Mouse (Mus musculus) megakaryocyte, embryonic 14.5 days (primary cell): ENCODE results near the gene Wasf3. TPM values are rescaled to one million over a fixed set of nuclear protein-coding genes. Genes with fewer than 3 reads are reported as not detected.
A peak's percentile ranks its signal among the peaks of the same experiment; 100 is the strongest.

Experiments used
- H3K27me3 ChIP-seq: replicated peaks from 2 replicates; pipeline ENCODE3; 2012; ENCODE audit warnings: inconsistent platforms
- H3K36me3 ChIP-seq: replicated peaks from 2 replicates; pipeline ENCODE3; 2012; ENCODE audit warnings: low read length, inconsistent platforms, mixed read lengths
- H3K4me1 ChIP-seq: 2 replicates; pipeline ENCODE4 v1.6.1; 2012; ENCODE audit warnings: inconsistent platforms
- H3K4me3 ChIP-seq: replicated peaks from 2 replicates; pipeline ENCODE3; 2012; ENCODE audit warnings: moderate library complexity, mild to moderate bottlenecking, inconsistent platforms
- H3K9me3 ChIP-seq: 2 replicates; pipeline ENCODE4 v1.6.1; 2012; ENCODE audit warnings: inconsistent platforms
- FLI1 ChIP-seq: IDR thresholded peaks from 2 replicates; pipeline ENCODE4 v1.6.1; 2012; ENCODE audit warnings: low read length, inconsistent platforms, mixed read lengths
- GATA1 ChIP-seq: IDR thresholded peaks from 3 replicates; pipeline ENCODE4 v1.6.1; 2012; ENCODE audit warnings: mixed read lengths, low read length, inconsistent platforms, borderline replicate concordance
- polyA plus RNA-seq: library from polyadenylated mRNA; stranded (reverse); fragments of >175 nt; gene quantifications from 2 replicates; pipeline ENCODE4 v1.2.3, GENCODE M21; 2012; ENCODE audit warnings: low replicate concordance; ENCODE audit not compliant: insufficient read depth

Wasf3 gene
- polyA plus RNA-seq, 1 experiment, result 0.04 TPM

- Histone ChIP-seq H3K4me3 (peak overlapping the region; percentile 17), H3K9me3 (no peaks in the 10 kb centered on the region), H3K27me3 (peaks cover 2% of the 10 kb centered on the region), H3K36me3 (no peaks in the 10 kb centered on the region), H3K4me1 (no peaks in the 10 kb centered on the region)
- TF ChIP-seq FLI1, result no peak
- no peak for TF ChIP-seq GATA1
Observed at GRCm38 (mm10) chr5:146415218-146415617, 30.4 kb downstream of the Wasf3 start.

GRCm38 (mm10) chr5:146416331-146417110 lies 31.7 kb downstream of the Wasf3 start:
- H3K4me3 ChIP-seq, result no peak overlapping the region
- TF ChIP-seq GATA1 (no peak), FLI1 (no peak)
- H3K4me1 ChIP-seq, result no peaks in the 10 kb centered on the region
- peaks cover 2% of the 10 kb centered on the region for H3K27me3 ChIP-seq
- H3K9me3 ChIP-seq, result no peaks in the 10 kb centered on the region
- no peaks in the 10 kb centered on the region for H3K36me3 ChIP-seq

- H3K4me3 ChIP-seq, result no peak overlapping the region
- no peaks in the 10 kb centered on the region for H3K9me3 ChIP-seq
- H3K4me1 ChIP-seq, result no peaks in the 10 kb centered on the region
- no peaks in the 10 kb centered on the region for H3K36me3 ChIP-seq
- peaks cover 2% of the 10 kb centered on the region for H3K27me3 ChIP-seq
- TF ChIP-seq GATA1 (no peak), FLI1 (no peak)
Observed at GRCm38 (mm10) chr5:146418092-146418491, 33.3 kb downstream of the Wasf3 start.

GRCm38 (mm10) chr5:146420081-146420480 lies 35.3 kb downstream of the Wasf3 start:
- no peaks in the 10 kb centered on the region for H3K36me3 ChIP-seq
- peaks cover 2% of the 10 kb centered on the region for H3K27me3 ChIP-seq
- H3K9me3 ChIP-seq, result no peaks in the 10 kb centered on the region
- H3K4me3 ChIP-seq, result no peak overlapping the region
- no peaks in the 10 kb centered on the region for H3K4me1 ChIP-seq
- TF ChIP-seq FLI1, result no peak
- TF ChIP-seq GATA1, result no peak

- no peaks in the 10 kb centered on the region for H3K36me3 ChIP-seq
- no peaks in the 10 kb centered on the region; the same call in 1 of the 2 replicates for H3K9me3 ChIP-seq
- peak overlapping the region; percentile 34 for H3K4me3 ChIP-seq
- no peak for TF ChIP-seq FLI1
- no peak for TF ChIP-seq GATA1
- H3K27me3 ChIP-seq, result no peaks in the 10 kb centered on the region
- no peaks in the 10 kb centered on the region for H3K4me1 ChIP-seq
Observed at GRCm38 (mm10) chr5:146424711-146425326, 40.0 kb downstream of the Wasf3 start.

GRCm38 (mm10) chr5:146425656-146426055 lies 40.9 kb downstream of the Wasf3 start:
- Histone ChIP-seq H3K4me1 (no peaks in the 10 kb centered on the region), H3K9me3 (peaks cover 4% of the 10 kb centered on the region; the same call in 1 of the 2 replicates), H3K27me3 (no peaks in the 10 kb centered on the region), H3K4me3 (no peak overlapping the region), H3K36me3 (no peaks in the 10 kb centered on the region)
- no peak for TF ChIP-seq GATA1
- no peak for TF ChIP-seq FLI1

- TF ChIP-seq GATA1 (no peak), FLI1 (no peak)
- Histone ChIP-seq H3K4me1 (no peaks in the 10 kb centered on the region), H3K36me3 (no peaks in the 10 kb centered on the region), H3K9me3 (peaks cover 18% of the 10 kb centered on the region), H3K4me3 (no peak overlapping the region), H3K27me3 (no peaks in the 10 kb centered on the region)
Observed at GRCm38 (mm10) chr5:146428109-146428508, 43.3 kb downstream of the Wasf3 start.

- Histone ChIP-seq H3K36me3 (no peaks in the 10 kb centered on the region), H3K27me3 (no peaks in the 10 kb centered on the region), H3K4me3 (no peak overlapping the region), H3K4me1 (no peaks in the 10 kb centered on the region), H3K9me3 (peaks cover 19% of the 10 kb centered on the region)
- TF ChIP-seq GATA1 (no peak), FLI1 (no peak)
Observed at GRCm38 (mm10) chr5:146431821-146432220, 47.0 kb downstream of the Wasf3 start.

- H3K27me3 ChIP-seq, result no peaks in the 10 kb centered on the region
- H3K4me1 ChIP-seq, result no peaks in the 10 kb centered on the region
- no peaks in the 10 kb centered on the region for H3K36me3 ChIP-seq
- no peak overlapping the region for H3K4me3 ChIP-seq
- no peak for TF ChIP-seq FLI1
- TF ChIP-seq GATA1, result no peak
- H3K9me3 ChIP-seq, result peaks cover 21% of the 10 kb centered on the region
Observed at GRCm38 (mm10) chr5:146432476-146432875, 47.7 kb downstream of the Wasf3 start.

GRCm38 (mm10) chr5:146435316-146435715 lies 50.5 kb downstream of the Wasf3 start:
- Histone ChIP-seq H3K27me3 (no peaks in the 10 kb centered on the region), H3K36me3 (no peaks in the 10 kb centered on the region), H3K4me1 (no peaks in the 10 kb centered on the region), H3K4me3 (no peak overlapping the region), H3K9me3 (peaks cover 43% of the 10 kb centered on the region)
- no peak for TF ChIP-seq FLI1
- TF ChIP-seq GATA1, result no peak
